Mouse (Mus musculus) urinary bladder, adult 18-20 months (tissue): Measurements from ENCODE around the gene Slc22a5.

ENCODE experiments used
- DNase-seq, 2 experiments: peaks; one replicate each; pipeline ENCODE4 v3.0.0; 2022; ENCODE audit warnings: low spot score in 2 of 2, mixed read lengths in 2 of 2

The Slc22a5 gene

DNA sequence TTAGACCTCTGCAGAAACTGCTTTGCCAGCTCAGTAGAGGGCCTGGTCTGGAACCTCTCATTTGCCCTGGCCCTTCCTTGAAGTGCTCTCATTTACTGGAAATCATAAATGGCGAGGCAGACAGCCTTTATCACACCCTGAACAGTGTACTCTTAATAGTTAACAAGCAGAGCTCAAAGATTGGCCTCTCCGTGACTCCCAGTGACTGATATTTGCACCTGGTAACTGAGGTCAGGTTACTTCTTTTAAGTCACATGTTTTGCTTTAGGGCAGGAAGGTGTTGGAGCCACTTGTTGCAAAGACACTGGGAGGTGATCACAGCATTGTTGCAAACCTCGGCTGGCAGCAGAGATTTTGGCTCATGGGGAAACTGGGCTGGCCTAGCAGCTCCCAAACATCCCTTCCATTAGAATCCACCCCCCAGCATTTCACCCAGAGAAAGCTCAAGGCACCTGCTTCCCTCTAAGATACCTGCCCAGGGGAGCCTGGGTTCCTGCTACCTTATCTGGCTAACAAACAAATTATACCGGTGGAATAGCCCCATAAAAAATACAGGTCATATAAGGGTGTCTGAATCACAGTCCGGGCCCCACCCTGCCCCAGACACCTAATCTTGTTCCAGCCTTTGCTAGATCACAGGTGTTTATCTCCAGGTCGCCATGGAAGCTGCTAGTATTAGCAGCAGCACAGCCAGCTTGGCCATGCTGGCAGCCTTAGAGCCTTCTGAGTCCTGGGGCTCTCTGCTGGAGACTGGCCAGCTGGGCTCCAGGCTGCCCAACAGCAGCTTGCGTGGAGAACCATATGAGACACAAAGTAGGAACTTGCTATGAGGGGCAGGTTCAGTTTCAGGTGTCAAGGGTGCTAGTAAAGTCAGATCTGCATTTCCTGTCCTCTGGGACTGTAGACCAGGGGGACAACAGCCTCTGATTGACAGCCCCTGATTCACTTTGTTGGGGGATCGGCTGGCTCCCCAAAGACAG, 51.5 kb downstream of the Slc22a5 start:
- no peak for DNase-seq

GRCm38 (mm10) chr11:53839147-53839546, 52.3 kb downstream of the Slc22a5 start:
- no peak for DNase-seq

- no peak for DNase-seq
Measured at GRCm38 (mm10) chr11:53837731-53838130, 53.7 kb downstream of the Slc22a5 start.

DNA sequence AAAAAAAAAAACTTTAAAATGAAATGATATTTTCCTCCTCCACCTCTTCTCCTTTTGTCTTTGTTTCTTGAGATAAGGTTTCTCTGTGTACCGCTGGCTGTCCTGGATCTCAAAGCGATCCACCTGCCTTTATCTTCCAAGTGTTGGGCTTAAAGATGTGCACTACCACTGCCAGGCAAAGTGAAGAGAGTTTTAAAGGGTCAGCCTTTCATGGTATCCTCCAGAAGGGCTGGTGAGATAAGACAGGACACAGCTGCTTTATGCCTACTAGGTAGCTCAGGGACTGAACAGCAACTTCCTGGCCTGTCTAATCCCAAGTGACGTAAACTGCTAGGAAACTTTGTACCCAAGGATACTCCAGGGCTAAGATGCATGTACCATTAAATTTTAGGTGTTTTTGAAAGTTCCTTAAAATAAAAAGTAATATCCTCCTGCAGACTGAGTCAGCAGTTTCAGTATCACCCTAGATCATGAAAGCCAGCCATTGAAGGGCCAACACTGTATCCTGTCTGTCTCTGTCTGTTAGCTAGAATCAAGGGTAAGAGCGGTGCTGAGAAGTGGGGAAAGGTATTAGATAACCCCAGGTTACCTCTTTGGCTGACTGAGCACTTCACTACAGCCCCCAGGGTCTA, 56.0 kb downstream of the Slc22a5 start:
- no peak for DNase-seq

DNA sequence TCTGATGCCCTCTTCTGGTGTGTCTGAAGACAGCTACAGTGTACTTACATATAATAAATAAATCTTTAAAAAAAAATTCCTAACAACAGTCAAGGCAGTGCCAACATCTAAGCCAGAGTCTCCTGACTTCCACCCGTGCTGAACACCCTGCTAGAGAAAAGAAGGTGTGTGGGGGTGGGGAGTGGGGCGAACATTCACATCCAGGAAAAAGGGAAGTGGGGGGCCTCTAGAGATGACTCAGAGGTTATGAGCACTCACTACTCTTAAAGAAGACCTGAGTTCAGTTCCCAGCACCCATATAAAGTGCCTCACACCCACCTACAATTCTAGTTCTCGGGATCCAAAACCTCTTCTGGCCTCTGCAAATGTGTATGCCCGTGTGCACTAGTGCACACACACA, 66.1 kb downstream of the Slc22a5 start:
- no peak for DNase-seq

- no peak for DNase-seq
Measured at GRCm38 (mm10) chr11:53821945-53822338, 69.5 kb downstream of the Slc22a5 start.

GRCm38 (mm10) chr11:53821230-53821944, 70.1 kb downstream of the Slc22a5 start:
- no peak for DNase-seq

GRCm38 (mm10) chr11:53820516-53821170, 70.8 kb downstream of the Slc22a5 start:
- no peak for DNase-seq

DNA sequence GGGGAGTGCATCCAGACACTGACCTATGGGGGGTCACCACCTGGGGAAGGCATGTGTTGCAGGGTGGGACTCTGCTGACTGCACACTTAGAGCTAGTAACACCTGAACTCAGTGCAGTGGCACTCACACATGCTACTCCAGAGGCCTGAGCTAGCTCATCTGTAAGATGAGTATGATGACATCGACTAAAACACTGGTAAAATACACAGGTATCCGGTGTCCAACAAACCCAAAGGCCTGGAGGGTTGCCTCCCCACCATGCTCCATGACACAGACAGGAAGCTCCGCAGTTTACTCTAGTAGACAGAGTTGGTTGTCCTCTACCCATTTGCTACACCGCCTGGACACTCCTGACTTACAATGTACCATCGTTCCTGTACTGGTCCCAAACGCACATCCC, 71.9 kb downstream of the Slc22a5 start:
- DNase-seq = no peak

DNA sequence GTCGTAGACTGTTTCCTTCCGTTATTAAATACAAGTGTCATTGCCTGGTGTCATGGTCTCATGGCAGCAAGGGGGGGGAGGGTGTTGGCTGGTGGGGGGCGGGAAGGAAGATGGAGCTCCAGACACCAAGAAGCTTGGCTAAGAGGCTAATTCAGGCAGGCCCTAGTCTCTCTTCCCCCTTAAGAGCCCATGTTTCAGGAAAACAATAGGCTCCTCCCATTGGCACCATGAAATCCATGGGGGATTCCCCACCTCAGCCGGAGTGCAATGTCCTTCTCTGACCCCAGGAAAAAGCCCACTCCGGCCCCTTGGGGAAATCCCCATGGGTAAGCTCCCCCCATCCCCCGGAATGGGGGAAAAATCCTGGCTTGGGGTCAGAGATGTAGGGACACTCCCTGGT, 72.7 kb downstream of the Slc22a5 start:
- no peak for DNase-seq

DNA sequence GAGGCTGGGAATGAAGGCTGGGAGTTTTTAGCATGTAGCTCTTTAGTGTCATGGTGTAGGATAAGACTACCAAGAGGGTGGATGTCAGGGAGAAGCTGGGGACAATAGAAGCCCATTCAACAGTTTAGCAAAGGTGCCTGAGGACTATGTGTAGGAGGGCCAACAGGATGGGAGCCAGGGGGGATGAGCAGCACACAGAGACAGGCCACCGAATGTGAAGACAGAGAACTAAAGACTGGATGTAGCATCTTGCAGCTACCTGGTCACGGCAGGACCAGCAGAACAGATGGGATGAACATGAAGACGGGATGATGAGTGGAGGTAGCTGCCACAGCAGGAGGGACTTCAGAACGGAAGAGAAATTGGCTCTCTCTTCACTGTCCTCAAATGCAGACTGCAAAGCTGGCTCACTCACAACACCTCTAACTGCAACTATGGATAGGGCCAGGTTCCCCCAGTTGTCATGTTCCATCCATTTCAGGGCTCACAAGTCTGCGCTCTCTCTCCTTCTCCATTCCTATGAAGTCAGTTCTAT, 74.6 kb downstream of the Slc22a5 start:
- DNase-seq = no peak

DNA sequence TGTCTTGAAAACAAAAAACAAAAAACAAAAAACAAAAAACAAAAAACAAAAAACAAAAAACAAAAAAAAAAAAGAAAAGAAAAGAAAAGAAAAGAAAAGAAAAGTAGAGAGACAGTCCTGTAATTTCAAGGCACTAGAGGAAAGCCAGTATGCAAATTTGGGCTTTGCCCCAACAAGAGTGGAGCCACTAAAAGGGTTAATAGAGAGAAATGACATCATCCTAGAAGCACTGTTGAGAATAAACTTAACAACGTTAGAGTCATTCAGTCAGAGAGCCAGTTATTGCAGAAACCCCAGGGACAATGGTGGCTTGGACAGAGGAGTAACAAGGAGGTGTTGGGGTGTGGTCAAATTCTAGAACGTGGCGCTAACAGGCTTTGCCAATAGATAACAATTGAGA, 76.7 kb downstream of the Slc22a5 start:
- DNase-seq = no peak
